Mouse (Mus musculus): Measurements from ENCODE around the gene Rhobtb3. TPM values are rescaled to one million over a fixed set of nuclear protein-coding genes. Genes with fewer than 3 reads are reported as not detected.

Gene Rhobtb3
- polyA plus RNA-seq (2016; fragmentation: Nextera tagmentation; extraction: Ambion mirVana): 21.7 and 27.4 TPM in 2 replicates

DNA sequence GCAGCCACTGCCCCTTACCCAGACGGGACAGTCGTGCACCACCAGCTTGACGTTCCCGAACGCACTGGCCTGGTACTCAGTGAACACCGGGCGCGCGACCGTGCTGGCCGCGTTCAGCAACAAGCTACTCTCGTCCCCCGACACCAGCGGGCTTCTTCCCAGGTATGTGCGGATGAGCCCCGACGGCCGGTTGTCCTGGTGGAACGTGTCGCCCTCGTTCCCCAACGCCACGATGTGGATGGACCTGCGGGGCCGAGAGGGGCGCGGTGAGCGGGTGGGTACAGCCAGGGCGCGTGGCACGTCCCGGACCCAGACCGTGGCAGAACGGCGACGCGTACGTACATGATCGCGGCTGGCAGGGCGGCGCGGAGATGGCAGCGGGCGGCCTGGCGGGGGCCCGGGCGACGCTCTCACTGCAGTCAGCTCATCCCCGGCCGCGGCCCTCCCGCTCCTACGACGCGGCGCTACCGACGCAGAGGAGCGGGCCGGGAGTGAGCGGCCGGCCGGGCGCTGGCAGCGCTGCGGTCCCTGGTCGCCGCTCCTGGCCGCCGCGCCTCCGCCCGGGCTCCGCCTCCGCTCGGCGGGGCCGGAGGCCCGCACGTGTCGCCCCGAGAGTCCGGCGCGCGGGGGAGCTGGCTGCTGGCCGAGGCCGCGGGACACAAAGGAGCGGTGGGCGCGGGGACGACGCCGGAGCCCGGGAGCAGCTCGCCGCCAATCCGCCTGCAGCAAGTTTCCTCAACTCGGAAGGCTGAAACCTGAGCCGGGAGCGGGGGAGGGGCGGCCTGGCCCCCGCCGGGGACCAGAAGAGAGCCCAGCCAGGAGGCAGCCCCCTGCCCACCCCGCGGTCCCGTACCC lies at the start of gene Rhobtb3:
Gene Rhobtb3, minus strand, starts transcription at position 737 of the 855 bp plus-strand sequence.
- H3K27me3 ChIP-seq (ENCODE audit: insufficient read depth, poor library complexity, severe bottlenecking): no peaks in the 10 kb centered on the region
- peak within 1 kb of the TSS; percentile 86 for H3K4me3 ChIP-seq
- DNase-seq (ENCODE audit: low spot score): peak; percentile 93
- H3K4me1 ChIP-seq: peaks cover 7% of the 10 kb centered on the region
- under 1% methylated on average over 88 of the region's 110 CpGs for WGBS
- H3K36me3 ChIP-seq: peaks cover 14% of the 10 kb centered on the region
- no peaks in the 10 kb centered on the region for H3K9me3 ChIP-seq
- H3K27ac ChIP-seq: peak within 1 kb of the TSS; percentile 99

- Histone ChIP-seq H3K27ac (no peak overlapping the region), H3K9me3 (no peaks in the 10 kb centered on the region), H3K27me3 (ENCODE audit: insufficient read depth, poor library complexity, severe bottlenecking) (no peaks in the 10 kb centered on the region), H3K4me1 (no peaks in the 10 kb centered on the region), H3K4me3 (no peak overlapping the region), H3K36me3 (no peaks in the 10 kb centered on the region)
- no peak for DNase-seq (ENCODE audit: low spot score)
- 73% methylated on average over 9 of the region's 9 CpGs for WGBS
Measured at GRCm38 (mm10) chr13:75992169-75993028, 48.7 kb upstream of the Rhobtb3 start.

DNA sequence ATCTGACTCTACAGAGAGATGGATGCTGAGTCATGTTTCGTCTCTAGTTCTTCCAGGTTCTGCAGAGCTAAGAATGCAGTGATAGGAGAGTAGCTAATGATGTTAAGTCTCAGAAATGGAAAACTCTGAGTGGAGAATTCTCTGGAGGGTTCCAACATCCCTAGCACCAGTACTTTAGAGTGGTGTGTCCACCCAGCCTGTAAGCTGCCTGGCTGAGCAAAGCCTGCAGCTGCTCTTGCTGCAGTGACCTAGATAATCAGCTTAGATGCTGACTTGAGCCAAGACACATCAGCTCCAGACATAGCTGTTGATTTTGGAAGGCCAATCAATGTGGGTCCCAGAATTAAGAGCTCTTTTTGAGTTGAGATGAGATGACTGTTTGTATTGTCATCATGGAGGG lies 44.4 kb upstream of the Rhobtb3 start:
- H3K4me1 ChIP-seq: no peaks in the 10 kb centered on the region
- 68% methylated on average over 1 of the region's 1 CpGs for WGBS
- no peaks in the 10 kb centered on the region for H3K27me3 ChIP-seq (ENCODE audit: insufficient read depth, poor library complexity, severe bottlenecking)
- H3K9me3 ChIP-seq: no peaks in the 10 kb centered on the region
- DNase-seq (ENCODE audit: low spot score): no peak
- no peak overlapping the region for H3K4me3 ChIP-seq
- H3K36me3 ChIP-seq: no peaks in the 10 kb centered on the region
- H3K27ac ChIP-seq: no peak overlapping the region

GRCm38 (mm10) chr13:75981901-75982300 lies 38.2 kb upstream of the Rhobtb3 start:
- Histone ChIP-seq H3K4me3 (no peak overlapping the region), H3K4me1 (no peaks in the 10 kb centered on the region), H3K9me3 (no peaks in the 10 kb centered on the region), H3K27me3 (ENCODE audit: insufficient read depth, poor library complexity, severe bottlenecking) (no peaks in the 10 kb centered on the region), H3K27ac (no peak overlapping the region), H3K36me3 (no peaks in the 10 kb centered on the region)
- DNase-seq (ENCODE audit: low spot score): no peak

DNA sequence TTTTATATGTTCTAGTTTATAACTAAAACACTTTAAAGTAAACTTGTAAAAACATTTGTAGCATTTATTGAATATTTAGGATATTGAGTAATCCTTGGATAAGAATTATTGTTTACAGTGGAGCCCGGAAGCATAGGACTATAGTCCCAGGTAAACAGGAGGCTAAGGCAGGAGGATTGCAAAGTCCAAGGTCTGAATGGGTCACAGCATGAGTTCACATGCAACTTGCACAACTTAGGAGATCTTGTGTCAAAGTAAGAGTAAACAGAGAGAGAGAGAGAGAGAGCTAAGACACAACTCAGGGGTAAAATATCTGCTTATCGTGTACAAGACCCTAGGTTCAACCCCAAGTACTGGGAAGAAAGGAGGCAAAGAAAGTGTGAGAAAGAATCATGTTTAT lies 32.9 kb upstream of the Rhobtb3 start:
- WGBS: 86% methylated on average over 2 of the region's 2 CpGs
- Histone ChIP-seq H3K4me1 (no peaks in the 10 kb centered on the region), H3K27me3 (ENCODE audit: insufficient read depth, poor library complexity, severe bottlenecking) (no peaks in the 10 kb centered on the region), H3K9me3 (no peaks in the 10 kb centered on the region), H3K36me3 (no peaks in the 10 kb centered on the region), H3K4me3 (no peak overlapping the region), H3K27ac (no peak overlapping the region)
- no peak for DNase-seq (ENCODE audit: low spot score)

DNA sequence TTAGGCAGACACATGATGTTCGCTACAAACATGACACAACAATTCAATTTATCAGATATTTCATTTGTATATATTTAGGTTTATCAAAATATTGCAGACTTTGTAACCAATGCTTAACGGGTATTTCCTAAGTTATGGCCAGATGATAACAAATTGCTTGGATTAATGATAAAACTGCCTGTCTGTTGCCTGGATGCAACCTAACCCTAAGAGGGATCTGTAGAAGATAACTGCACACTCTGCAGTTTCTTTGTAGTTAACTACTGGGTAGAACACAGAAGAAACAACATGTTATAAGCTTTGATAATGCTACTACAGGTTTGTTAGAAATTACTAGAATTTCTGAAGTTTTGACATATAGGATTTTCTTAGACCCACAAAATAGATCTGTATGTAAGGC lies 32.5 kb upstream of the Rhobtb3 start:
- H3K4me3 ChIP-seq: no peak overlapping the region
- H3K27ac ChIP-seq: no peak overlapping the region
- no peaks in the 10 kb centered on the region for H3K9me3 ChIP-seq
- no peak for DNase-seq (ENCODE audit: low spot score)
- WGBS: 79% methylated on average over 2 of the region's 2 CpGs
- no peaks in the 10 kb centered on the region for H3K4me1 ChIP-seq
- no peaks in the 10 kb centered on the region for H3K36me3 ChIP-seq
- no peaks in the 10 kb centered on the region for H3K27me3 ChIP-seq (ENCODE audit: insufficient read depth, poor library complexity, severe bottlenecking)

- Histone ChIP-seq H3K4me1 (no peaks in the 10 kb centered on the region), H3K4me3 (no peak overlapping the region), H3K27me3 (ENCODE audit: insufficient read depth, poor library complexity, severe bottlenecking) (no peaks in the 10 kb centered on the region), H3K9me3 (no peaks in the 10 kb centered on the region), H3K27ac (no peak overlapping the region), H3K36me3 (no peaks in the 10 kb centered on the region)
- 71% methylated on average over 1 of the region's 1 CpGs for WGBS
- no peak for DNase-seq (ENCODE audit: low spot score)
Measured at GRCm38 (mm10) chr13:75975629-75976028, 31.9 kb upstream of the Rhobtb3 start.

DNA sequence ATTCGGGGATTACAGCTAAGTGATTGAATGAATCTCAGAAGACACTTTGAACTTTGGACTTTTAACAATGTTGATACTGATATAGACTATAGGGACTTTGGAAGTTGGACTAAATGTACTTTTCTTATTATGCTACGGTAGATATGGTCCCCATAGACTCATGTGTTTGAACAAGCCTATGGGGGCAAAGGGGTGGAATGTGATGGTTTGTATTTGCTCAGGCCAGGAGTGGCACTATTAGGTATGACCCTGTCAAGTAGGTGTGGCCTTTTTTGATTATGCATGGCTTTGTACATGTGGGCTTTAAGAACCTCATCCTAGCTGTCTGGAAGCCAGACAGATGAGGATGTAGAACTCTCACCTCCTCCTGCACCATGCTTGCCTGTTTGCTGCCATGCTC lies 30.8 kb upstream of the Rhobtb3 start:
- H3K36me3 ChIP-seq: no peaks in the 10 kb centered on the region
- no peaks in the 10 kb centered on the region for H3K9me3 ChIP-seq
- no peak overlapping the region for H3K27ac ChIP-seq
- no peaks in the 10 kb centered on the region for H3K27me3 ChIP-seq (ENCODE audit: insufficient read depth, poor library complexity, severe bottlenecking)
- WGBS: 73% methylated on average over 2 of the region's 2 CpGs
- H3K4me1 ChIP-seq: no peaks in the 10 kb centered on the region
- DNase-seq (ENCODE audit: low spot score): no peak
- no peak overlapping the region for H3K4me3 ChIP-seq

DNA sequence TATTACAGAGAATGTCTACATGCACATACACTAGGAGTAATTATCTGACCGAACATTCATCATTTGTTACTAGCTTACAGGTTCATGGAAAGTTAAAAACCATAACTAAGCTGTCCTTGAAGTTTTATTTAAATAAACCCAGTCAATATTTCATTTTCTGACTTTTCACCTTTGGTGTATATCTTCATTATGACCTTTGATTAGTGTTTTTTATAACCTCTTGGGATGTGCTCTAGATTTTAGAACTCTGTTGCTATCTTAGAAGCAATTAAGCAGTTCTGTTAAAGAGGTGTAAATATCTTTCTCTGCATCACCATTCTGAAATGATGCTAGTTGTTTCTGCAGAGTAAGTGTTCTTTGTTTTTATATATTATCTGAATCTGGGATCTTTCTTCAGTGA lies 23.1 kb upstream of the Rhobtb3 start, which contains the start of gene Spata9:
Gene Spata9, plus strand, starts transcription at position 301 of the 400 bp plus-strand sequence.
- no peaks in the 10 kb centered on the region for H3K36me3 ChIP-seq
- 73% methylated on average over 1 of the region's 1 CpGs for WGBS
- no peak for DNase-seq (ENCODE audit: low spot score)
- no peaks in the 10 kb centered on the region for H3K4me1 ChIP-seq
- H3K27me3 ChIP-seq (ENCODE audit: insufficient read depth, poor library complexity, severe bottlenecking): no peaks in the 10 kb centered on the region
- no peak within 1 kb of the TSS for H3K27ac ChIP-seq
- H3K4me3 ChIP-seq: no peak within 1 kb of the TSS
- H3K9me3 ChIP-seq: no peaks in the 10 kb centered on the region

- Histone ChIP-seq H3K9me3 (no peaks in the 10 kb centered on the region), H3K4me3 (no peak overlapping the region), H3K36me3 (no peaks in the 10 kb centered on the region), H3K4me1 (no peaks in the 10 kb centered on the region), H3K27me3 (ENCODE audit: insufficient read depth, poor library complexity, severe bottlenecking) (no peaks in the 10 kb centered on the region), H3K27ac (no peak overlapping the region)
- DNase-seq (ENCODE audit: low spot score): no peak
Measured at GRCm38 (mm10) chr13:75955357-75955992, 11.8 kb upstream of the Rhobtb3 start.

DNA sequence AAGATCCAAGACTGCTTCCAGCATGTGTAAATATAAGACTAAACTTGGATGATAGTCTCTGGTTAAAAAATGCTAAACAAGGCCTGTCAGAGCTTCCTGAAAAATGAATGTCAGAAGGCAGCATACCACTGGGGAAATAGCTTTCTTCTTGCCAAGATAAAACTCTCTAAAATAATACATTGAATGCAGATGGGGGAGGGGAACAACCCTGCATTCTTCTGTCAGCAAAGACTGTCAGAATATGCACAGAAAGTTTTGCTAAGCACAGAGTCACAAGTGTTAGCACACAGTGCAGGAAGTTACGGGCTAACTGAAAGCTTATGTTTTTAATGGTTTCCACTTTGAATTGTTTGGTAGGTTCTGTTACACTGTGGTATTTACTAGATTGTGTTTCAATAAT lies 6.6 kb upstream of the Rhobtb3 start:
- H3K27me3 ChIP-seq (ENCODE audit: insufficient read depth, poor library complexity, severe bottlenecking): no peaks in the 10 kb centered on the region
- H3K4me1 ChIP-seq: 0 out of 2 replicates have a peak, but pooled peaks cover 3% of the 10 kb centered on the region
- H3K36me3 ChIP-seq: no peaks in the 10 kb centered on the region
- H3K4me3 ChIP-seq: no peak overlapping the region
- DNase-seq (ENCODE audit: low spot score): no peak
- H3K27ac ChIP-seq: no peak overlapping the region
- H3K9me3 ChIP-seq: no peaks in the 10 kb centered on the region
- 51% methylated on average over 1 of the region's 1 CpGs for WGBS

GRCm38 (mm10) chr13:75944044-75944820 lies 507 bp upstream of the Rhobtb3 start:
- peak overlapping the region; percentile 99 for H3K27ac ChIP-seq
- DNase-seq (ENCODE audit: low spot score): no peak
- peak overlapping the region; percentile 86 for H3K4me3 ChIP-seq
- 3% methylated on average over 7 of the region's 7 CpGs for WGBS
- no peaks in the 10 kb centered on the region for H3K27me3 ChIP-seq (ENCODE audit: insufficient read depth, poor library complexity, severe bottlenecking)
- H3K4me1 ChIP-seq: peaks cover 7% of the 10 kb centered on the region
- no peaks in the 10 kb centered on the region for H3K9me3 ChIP-seq
- H3K36me3 ChIP-seq: peaks cover 6% of the 10 kb centered on the region
